Mouse (Mus musculus): Measurements from ENCODE around the gene Snrpd3. TPM values are rescaled to one million over a fixed set of nuclear protein-coding genes. Genes with fewer than 3 reads are reported as not detected.

Gene Snrpd3
- 10 to 100 TPM; 54.4 to 59.8 TPM for total RNA-seq (2023)

GRCm38 (mm10) chr10:75517073-75517757 lies at the start of gene Snrpd3:
Snrpd3 (plus strand) TSS chr10:75517551.

GRCm38 (mm10) chr10:75517758-75518143 lies 400 bp downstream of the Snrpd3 start, which contains the start of gene Gucd1:
Gucd1 (minus strand) TSS chr10:75517972.

GRCm38 (mm10) chr10:75559676-75560548 lies 42.6 kb downstream of the Snrpd3 start, which contains the start of gene Lrrc75b:
Lrrc75b (minus strand) TSS chr10:75560330.

GRCm38 (mm10) chr10:75561071-75561654 lies 43.8 kb downstream of the Snrpd3 start, which contains the start of gene Ggt1:
Ggt1 (plus strand) TSS chr10:75561604.

Other genes with a start within 250 kb of the Snrpd3 start
- gene Adora2a, start 200.7 kb upstream of the Snrpd3 start, total RNA-seq (2023), result 1 to 10 TPM; 2.9 to 4.3 TPM
- gene Upb1, start 116.4 kb upstream of the Snrpd3 start, total RNA-seq (2023), result 1 to 10 TPM; 2.3 to 2.4 TPM
- gene Gucd1, start 421 bp downstream of the Snrpd3 start, total RNA-seq (2023), result 10 to 100 TPM; 56.1 to 59.0 TPM
- 1 to 10 TPM; 4.2 to 5.8 TPM for gene Lrrc75b, start 42.8 kb downstream of the Snrpd3 start, total RNA-seq (2023)
- gene Ggt1, start 44.1 kb downstream of the Snrpd3 start, total RNA-seq (2023), result 1 to 10 TPM; 9.2 to 9.8 TPM
- 10 to 100 TPM; 23.6 to 28.5 TPM for gene Ggt5, start 71.8 kb downstream of the Snrpd3 start, total RNA-seq (2023)
- gene Susd2, start 126.5 kb downstream of the Snrpd3 start, total RNA-seq (2023), result under 1 TPM; 0.88 to 0.89 TPM
- 10 to 100 TPM; 64.4 to 64.5 TPM for gene Cabin1, start 246.8 kb downstream of the Snrpd3 start, total RNA-seq (2023)